Mouse (Mus musculus) layer of hippocampus, adult 6 months (tissue): Measurements from ENCODE around the gene Nol3. TPM values are rescaled to one million over a fixed set of nuclear protein-coding genes. Genes with fewer than 3 reads are reported as not detected.

Experiments used
- long read RNA-seq, 2 experiments: library from polyadenylated mRNA; unstranded; transcript quantifications; one replicate each; pipeline ENCODE4 v2.0.0; 2019 to 2020
- microRNA-seq: library from miRNA; unstranded; fragments of <30 nt; microRNA quantifications from one replicate; pipeline ENCODE4 v1.2.0, GENCODE M21; 2020
- polyA plus RNA-seq: library from polyadenylated mRNA; unstranded; fragments of <200 nt; fragmentation: Nextera tagmentation; gene quantifications from 2 replicates; pipeline ENCODE4 v1.2.3, GENCODE M21; 2021

Nol3 gene
- polyA plus RNA-seq = 21.1 and 23.4 TPM in 2 replicates
- long read RNA-seq, experiment 1, transcript Nol3-201 (4 exons, 3,176 nt) = major isoform, 54 of 63 reads
- long read RNA-seq, experiment 1, partial matches to known transcripts = 4 of 63 reads
- long read RNA-seq, experiment 1, other reads (novel, unspliced or antisense) = 5 of 63 reads
- long read RNA-seq, experiment 2, transcript Nol3-201 (4 exons, 3,176 nt) = major isoform, 39 of 43 reads
- long read RNA-seq, experiment 2, partial matches to known transcripts = 1 of 43 reads
- long read RNA-seq, experiment 2, other reads (novel, unspliced or antisense) = 3 of 43 reads

GRCm38 (mm10) chr8:105275840-105276239, at the start of gene Nol3:
TSS of gene Nol3 (plus strand) at chr8:105276140.

GRCm38 (mm10) chr8:105254966-105255350, 21.0 kb upstream of the Nol3 start, which contains the start of gene B3gnt9:
TSS of gene B3gnt9 (minus strand) at chr8:105255153.

GRCm38 (mm10) chr8:105264024-105264982, 11.6 kb upstream of the Nol3 start, which contains the start of the genes Tradd and Fbxl8:
TSS of gene Tradd (minus strand) at chr8:105264609.
TSS of gene Fbxl8 (plus strand) at chr8:105264648.

GRCm38 (mm10) chr8:105269461-105269947, 6.4 kb upstream of the Nol3 start, which contains the start of gene Hsf4:
TSS of gene Hsf4 (plus strand) at chr8:105269801.

GRCm38 (mm10) chr8:105289805-105290460, 14.0 kb downstream of the Nol3 start, which contains the start of gene 4931428F04Rik:
TSS of gene 4931428F04Rik (minus strand) at chr8:105289864.

DNA sequence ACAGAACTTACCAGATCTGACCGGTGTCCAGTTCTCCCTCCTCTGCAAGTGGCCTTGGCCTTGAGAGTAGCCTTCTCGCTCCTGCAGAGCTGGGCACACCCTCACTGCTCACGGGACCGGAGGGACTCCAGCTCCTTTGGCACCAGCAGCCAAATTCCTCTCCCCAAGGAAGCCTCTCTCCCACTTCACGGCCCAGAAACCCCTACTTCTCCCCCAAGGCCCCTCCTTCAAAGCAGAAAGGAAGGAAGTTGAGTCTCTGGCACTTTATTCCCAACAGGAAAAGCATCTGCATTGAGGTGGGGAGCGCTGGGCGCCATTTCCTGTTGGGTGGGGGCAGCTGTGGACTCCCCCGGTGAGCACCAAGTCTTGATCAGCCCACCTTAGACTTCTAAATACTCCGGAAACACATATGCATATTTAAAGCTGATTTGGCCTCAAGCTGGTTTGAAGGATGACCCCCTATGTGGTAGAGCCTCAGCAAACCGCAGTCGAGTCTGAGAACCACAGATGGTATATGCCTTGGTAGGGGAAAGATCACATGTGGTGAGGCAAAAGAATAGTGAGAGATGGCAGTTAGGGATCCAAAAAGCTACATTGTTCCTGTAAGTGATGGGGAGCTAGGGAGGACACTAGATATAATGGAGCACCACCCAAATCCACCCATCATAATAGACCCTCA, 20.1 kb downstream of the Nol3 start, which contains the start of gene Exoc3l:
TSS of gene Exoc3l (minus strand) at position 207 of the 679 bp plus-strand sequence.

GRCm38 (mm10) chr8:105297511-105298192, 21.7 kb downstream of the Nol3 start, which contains the start of gene E2f4:
TSS of gene E2f4 (plus strand) at chr8:105297663.

GRCm38 (mm10) chr8:105305211-105306145, 29.5 kb downstream of the Nol3 start, which contains the start of gene Elmo3:
TSS of gene Elmo3 (plus strand) at chr8:105305601.

DNA sequence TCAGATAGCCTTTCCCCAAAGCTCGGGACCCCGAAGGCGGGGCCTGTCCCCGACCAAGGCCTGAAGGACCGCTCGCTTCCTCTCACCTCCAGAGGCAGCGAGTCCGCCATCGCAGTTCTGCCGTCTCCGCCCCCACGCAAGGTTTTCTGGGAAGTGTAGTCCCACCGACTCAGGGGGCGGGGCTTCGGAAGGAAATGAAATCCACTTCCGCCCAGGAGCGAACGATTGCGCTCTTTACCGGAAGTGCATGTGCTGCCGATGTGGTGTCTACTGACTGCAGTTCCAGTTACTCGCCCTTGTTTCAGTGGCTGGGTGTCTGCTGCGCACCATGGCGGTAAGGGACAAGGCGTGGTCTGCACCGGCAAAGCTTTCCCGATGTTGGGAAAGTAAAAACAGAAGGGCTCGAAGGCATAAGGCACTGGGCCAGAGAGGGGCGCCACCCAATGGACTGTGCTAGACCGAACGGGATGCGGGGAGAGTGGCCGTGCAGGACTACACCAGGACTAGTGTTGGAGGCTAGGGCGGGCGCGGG, 50.3 kb downstream of the Nol3 start, which contains the start of the genes Lrrc29 and Tmem208:
TSS of gene Lrrc29 (minus strand) at position 138 of the 532 bp plus-strand sequence.
TSS of gene Tmem208 (plus strand) at position 214 of the 532 bp plus-strand sequence.

Small RNAs within 50 kb of the gene (microRNA-seq; reads per million reads assigned to microRNA genes)
- not detected for gene Gm27320
- gene Mir328 = 10,700 reads per million, percentile 96 among the genes with 10 or more reads in this experiment

Other genes starting within 250 kb of the Nol3 start
- gene Ces3a, start 227.5 kb upstream of the Nol3 start, polyA plus RNA-seq = not detected in 2 replicates
- gene Ces3b, start 192.4 kb upstream of the Nol3 start, polyA plus RNA-seq = not detected in 2 replicates
- not detected in 2 replicates for gene Ces4a, start 144.3 kb upstream of the Nol3 start, polyA plus RNA-seq
- 9.7 and 11.5 TPM in 2 replicates for gene Cbfb, start 105.5 kb upstream of the Nol3 start, polyA plus RNA-seq
- gene D230025D16Rik, start 51.0 kb upstream of the Nol3 start, polyA plus RNA-seq = 24.7 and 25.1 TPM in 2 replicates
- 2.7 and 3.0 TPM in 2 replicates for gene B3gnt9, start 21.0 kb upstream of the Nol3 start, polyA plus RNA-seq
- gene Tradd, start 11.5 kb upstream of the Nol3 start, polyA plus RNA-seq = 5.5 and 7.2 TPM in 2 replicates
- gene Fbxl8, start 11.5 kb upstream of the Nol3 start, polyA plus RNA-seq = 2.0 and 2.1 TPM in 2 replicates
- gene Hsf4, start 6.3 kb upstream of the Nol3 start, polyA plus RNA-seq = 2.7 and 2.8 TPM in 2 replicates
- 9.5 and 11.5 TPM in 2 replicates for gene 4931428F04Rik, start 13.7 kb downstream of the Nol3 start, polyA plus RNA-seq
- 2.6 and 4.1 TPM in 2 replicates for gene Exoc3l, start 20.0 kb downstream of the Nol3 start, polyA plus RNA-seq
- gene E2f4, start 21.5 kb downstream of the Nol3 start, polyA plus RNA-seq = 7.7 and 9.2 TPM in 2 replicates
- 0.62 and 1.5 TPM in 2 replicates for gene Elmo3, start 29.5 kb downstream of the Nol3 start, polyA plus RNA-seq
- 0.88 and 1.2 TPM in 2 replicates for gene Lrrc29, start 50.1 kb downstream of the Nol3 start, polyA plus RNA-seq
- gene Tmem208, start 50.2 kb downstream of the Nol3 start, polyA plus RNA-seq = 98.7 and 116 TPM in 2 replicates
- gene Fhod1, start 71.8 kb downstream of the Nol3 start, polyA plus RNA-seq = 0.04 and 0.34 TPM in 2 replicates
- gene Slc9a5, start 72.7 kb downstream of the Nol3 start, polyA plus RNA-seq = 1.4 and 1.7 TPM in 2 replicates
- 0.11 TPM in 1 of 2 replicates, not detected in the other for gene Plekhg4, start 97.1 kb downstream of the Nol3 start, polyA plus RNA-seq
- gene Kctd19, start 137.4 kb downstream of the Nol3 start, polyA plus RNA-seq = not detected in 2 replicates
- 0.36 and 0.43 TPM in 2 replicates for gene Lrrc36, start 137.4 kb downstream of the Nol3 start, polyA plus RNA-seq
- gene Tppp3, start 195.4 kb downstream of the Nol3 start, polyA plus RNA-seq = 45.8 and 47.2 TPM in 2 replicates
- gene Zdhhc1, start 220.8 kb downstream of the Nol3 start, polyA plus RNA-seq = 18.5 and 23.0 TPM in 2 replicates
- not detected in 2 replicates for gene Hsd11b2, start 242.6 kb downstream of the Nol3 start, polyA plus RNA-seq